Mouse (Mus musculus): ENCODE results near the gene Zfp90. TPM values are rescaled to one million over a fixed set of nuclear protein-coding genes. Genes with fewer than 3 reads are reported as not detected.

Gene Zfp90
- polyA plus RNA-seq (2015; fragmentation: Nextera tagmentation; extraction: Ambion mirVana), result 54.6 and 57.4 TPM in 2 replicates

DNA sequence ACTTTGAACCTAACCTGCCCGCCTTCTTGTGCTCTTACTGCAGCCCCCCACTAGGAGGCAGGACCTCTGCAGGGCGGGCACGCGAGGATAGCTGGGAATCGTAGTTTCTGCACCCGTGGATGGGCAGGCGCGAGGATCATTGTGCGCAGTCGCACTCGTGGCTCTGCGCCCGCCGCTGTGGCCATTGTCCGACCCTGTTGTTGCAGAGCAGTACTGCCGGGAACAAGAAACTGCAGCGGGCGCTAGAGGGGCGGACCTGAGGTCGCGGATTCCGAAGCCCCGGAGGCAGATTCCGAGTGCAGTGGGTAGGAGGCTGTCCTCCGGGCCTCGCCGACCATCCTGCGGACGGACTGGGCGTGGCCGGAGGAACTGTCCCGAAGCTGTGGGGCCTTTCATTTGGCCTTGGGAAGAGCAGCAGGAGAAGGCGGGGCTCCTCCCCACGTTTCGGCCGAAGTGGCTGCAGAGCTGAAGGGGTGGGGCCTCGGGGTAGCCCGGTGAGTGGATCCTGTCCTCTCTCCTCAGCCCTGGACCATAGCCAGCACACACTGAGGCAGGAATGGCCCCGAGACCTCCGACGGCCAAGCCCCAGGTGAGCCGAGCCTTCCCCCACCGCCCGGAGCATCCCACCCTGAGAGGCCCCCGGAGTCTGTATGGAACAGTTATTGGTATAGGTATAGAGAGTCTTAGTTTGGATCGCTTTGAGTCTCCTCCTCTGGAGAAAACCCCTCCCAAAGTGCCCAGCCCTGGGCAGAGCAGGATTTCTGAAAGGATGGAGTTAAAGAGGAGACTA, at the start of gene Zfp90:
Gene Zfp90 (plus strand): TSS at position 146 of the 790 bp plus-strand sequence.
- peaks cover 32% of the 10 kb centered on the region for H3K36me3 ChIP-seq
- 0% methylated on average over 46 of the region's 46 CpGs for WGBS
- H3K9ac ChIP-seq (replicated peaks), result peak within 1 kb of the TSS; percentile 90
- H3K27ac ChIP-seq (replicated peaks), result peak within 1 kb of the TSS; percentile 93
- H3K4me2 ChIP-seq (replicated peaks), result peak within 1 kb of the TSS; percentile 56
- H3K4me3 ChIP-seq, result peak within 1 kb of the TSS; percentile 73
- peaks cover 11% of the 10 kb centered on the region for H3K4me1 ChIP-seq
- peak; percentile 98 for ATAC-seq (replicated peaks)
- no peaks in the 10 kb centered on the region for H3K27me3 ChIP-seq
- no peaks in the 10 kb centered on the region for H3K9me3 ChIP-seq

DNA sequence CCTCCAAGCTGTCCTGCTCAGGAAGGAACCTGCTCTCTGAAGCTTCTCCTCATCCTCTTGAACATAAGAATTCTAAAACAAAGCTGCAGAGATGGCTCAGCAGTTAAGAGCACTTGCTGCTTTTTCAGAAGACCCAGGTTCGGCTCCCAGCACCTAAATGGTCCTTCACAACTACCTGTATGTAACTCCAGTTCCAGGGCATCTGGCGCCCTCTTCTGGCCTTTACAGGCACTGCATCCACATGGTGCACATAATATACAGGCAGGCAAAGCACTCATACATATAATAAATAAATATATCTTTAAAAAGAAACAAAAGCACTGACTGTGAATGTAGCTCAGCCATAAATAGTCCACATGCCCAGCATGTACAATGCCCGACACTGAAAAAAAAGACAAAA, 46.6 kb upstream of the Zfp90 start:
- H3K9me3 ChIP-seq, result no peaks in the 10 kb centered on the region
- H3K4me2 ChIP-seq (replicated peaks), result no peak overlapping the region
- no peaks in the 10 kb centered on the region for H3K36me3 ChIP-seq
- H3K27ac ChIP-seq (replicated peaks), result no peak overlapping the region
- no peak for ATAC-seq (replicated peaks)
- H3K4me3 ChIP-seq, result no peak overlapping the region
- WGBS, result 71% methylated on average over 3 of the region's 3 CpGs
- H3K27me3 ChIP-seq, result no peaks in the 10 kb centered on the region
- H3K4me1 ChIP-seq, result no peaks in the 10 kb centered on the region
- H3K9ac ChIP-seq (replicated peaks), result no peak overlapping the region

DNA sequence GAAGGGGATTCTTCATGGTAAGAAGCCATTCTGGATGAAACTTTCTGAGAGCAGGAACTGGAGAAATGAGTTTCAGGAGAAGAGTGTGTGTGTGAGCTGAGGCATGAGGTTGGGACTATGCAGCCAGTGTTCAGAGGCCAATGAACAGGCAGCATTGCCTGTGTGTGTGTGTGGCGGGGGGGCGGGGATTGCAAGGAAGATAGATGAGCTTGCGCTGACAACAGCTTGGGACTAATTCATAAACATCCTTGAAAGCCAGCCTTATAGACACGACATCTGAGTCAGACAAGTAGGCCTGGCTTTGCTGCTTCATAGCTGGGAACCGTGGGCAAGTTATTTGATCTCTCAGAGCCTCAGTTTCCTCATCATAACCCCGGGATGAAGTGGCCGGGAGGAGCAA, 46.1 kb upstream of the Zfp90 start:
- Histone ChIP-seq H3K9ac (replicated peaks) (no peak overlapping the region), H3K36me3 (no peaks in the 10 kb centered on the region), H3K4me2 (replicated peaks) (no peak overlapping the region), H3K4me1 (no peaks in the 10 kb centered on the region), H3K9me3 (no peaks in the 10 kb centered on the region), H3K27ac (replicated peaks) (no peak overlapping the region), H3K4me3 (no peak overlapping the region), H3K27me3 (no peaks in the 10 kb centered on the region)
- 90% methylated on average over 7 of the region's 7 CpGs for WGBS
- no peak for ATAC-seq (replicated peaks)

DNA sequence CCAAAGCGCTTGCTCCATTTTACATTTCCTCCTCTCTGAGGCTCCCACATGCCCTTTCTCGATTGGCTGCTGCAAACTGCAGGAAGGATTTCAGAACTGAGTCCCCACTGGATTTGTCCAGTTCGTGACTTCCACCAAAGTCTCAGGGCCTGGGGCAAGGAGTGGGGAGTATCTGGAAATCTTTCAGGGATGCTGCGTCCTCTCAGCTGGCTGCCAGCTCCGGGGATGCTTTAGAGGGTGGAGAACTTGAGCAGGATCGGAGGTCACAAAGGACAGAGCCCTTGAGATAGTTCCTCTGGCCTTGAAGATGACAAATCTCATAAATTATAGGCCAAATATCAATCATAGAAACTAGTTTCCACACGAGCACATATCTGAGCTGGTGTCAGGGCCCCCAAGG, 39.2 kb upstream of the Zfp90 start:
- H3K9ac ChIP-seq (replicated peaks), result no peak overlapping the region
- 79% methylated on average over 7 of the region's 7 CpGs for WGBS
- H3K27me3 ChIP-seq, result no peaks in the 10 kb centered on the region
- H3K4me2 ChIP-seq (replicated peaks), result no peak overlapping the region
- no peaks in the 10 kb centered on the region for H3K9me3 ChIP-seq
- H3K4me1 ChIP-seq, result no peaks in the 10 kb centered on the region
- no peak overlapping the region for H3K27ac ChIP-seq (replicated peaks)
- H3K36me3 ChIP-seq, result no peaks in the 10 kb centered on the region
- no peak for ATAC-seq (replicated peaks)
- H3K4me3 ChIP-seq, result no peak overlapping the region

DNA sequence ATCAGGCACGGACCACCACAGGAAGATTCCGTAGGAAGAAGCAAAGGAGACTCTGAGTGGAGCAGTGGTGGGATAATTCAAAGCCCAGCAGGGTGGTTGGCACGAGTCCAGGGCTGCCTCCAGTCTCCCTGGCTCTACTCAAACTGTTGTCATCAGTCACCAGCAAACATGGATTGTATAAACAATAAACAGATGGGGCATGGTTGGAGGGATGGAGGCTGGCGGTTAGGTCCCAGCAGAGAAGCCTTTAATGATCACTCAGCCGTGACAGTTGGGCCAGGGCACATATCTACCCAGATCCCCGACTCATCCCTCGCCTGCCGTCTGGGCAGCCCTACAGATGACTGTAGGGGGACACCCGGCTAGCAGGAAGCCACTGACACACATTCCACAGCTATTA, 38.3 kb upstream of the Zfp90 start:
- 11% methylated on average over 9 of the region's 9 CpGs for WGBS
- Histone ChIP-seq H3K4me2 (replicated peaks) (no peak overlapping the region), H3K9ac (replicated peaks) (no peak overlapping the region), H3K27ac (replicated peaks) (no peak overlapping the region), H3K9me3 (no peaks in the 10 kb centered on the region), H3K4me3 (no peak overlapping the region), H3K36me3 (no peaks in the 10 kb centered on the region), H3K27me3 (no peaks in the 10 kb centered on the region), H3K4me1 (no peaks in the 10 kb centered on the region)
- ATAC-seq (replicated peaks), result no peak

DNA sequence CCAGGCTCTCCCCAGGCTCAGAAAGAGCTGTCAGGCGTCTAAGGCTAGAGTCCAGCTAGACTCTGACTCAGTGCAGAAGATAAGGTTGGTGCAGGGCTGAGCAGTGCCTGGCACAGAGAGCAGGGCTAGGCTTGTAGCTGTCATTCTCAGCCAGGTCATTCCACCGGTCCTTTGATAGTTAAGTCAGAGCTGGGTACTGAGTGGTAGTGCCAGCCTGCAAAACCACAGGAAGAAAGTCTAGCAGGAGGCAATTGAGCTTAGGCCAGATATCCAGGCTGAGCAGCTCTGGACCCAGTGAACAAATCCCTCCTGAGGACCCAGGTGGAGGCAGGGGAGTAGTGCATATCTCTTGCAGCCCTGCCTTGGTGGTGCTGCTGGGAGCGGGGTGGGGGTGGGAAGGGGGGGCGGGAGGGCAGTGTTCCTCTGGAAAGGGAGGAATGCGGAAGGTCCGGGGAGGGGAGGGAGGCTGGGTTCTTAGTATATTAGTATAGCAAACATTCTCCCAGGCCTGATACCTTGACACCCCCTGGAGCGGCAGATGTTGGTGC, 36.6 kb upstream of the Zfp90 start:
- no peaks in the 10 kb centered on the region for H3K27me3 ChIP-seq
- H3K36me3 ChIP-seq, result no peaks in the 10 kb centered on the region
- ATAC-seq (replicated peaks), result no peak
- H3K4me2 ChIP-seq (replicated peaks), result no peak overlapping the region
- H3K4me1 ChIP-seq, result no peaks in the 10 kb centered on the region
- no peaks in the 10 kb centered on the region for H3K9me3 ChIP-seq
- no peak overlapping the region for H3K4me3 ChIP-seq
- 66% methylated on average over 7 of the region's 7 CpGs for WGBS
- H3K27ac ChIP-seq (replicated peaks), result no peak overlapping the region
- no peak overlapping the region for H3K9ac ChIP-seq (replicated peaks)

DNA sequence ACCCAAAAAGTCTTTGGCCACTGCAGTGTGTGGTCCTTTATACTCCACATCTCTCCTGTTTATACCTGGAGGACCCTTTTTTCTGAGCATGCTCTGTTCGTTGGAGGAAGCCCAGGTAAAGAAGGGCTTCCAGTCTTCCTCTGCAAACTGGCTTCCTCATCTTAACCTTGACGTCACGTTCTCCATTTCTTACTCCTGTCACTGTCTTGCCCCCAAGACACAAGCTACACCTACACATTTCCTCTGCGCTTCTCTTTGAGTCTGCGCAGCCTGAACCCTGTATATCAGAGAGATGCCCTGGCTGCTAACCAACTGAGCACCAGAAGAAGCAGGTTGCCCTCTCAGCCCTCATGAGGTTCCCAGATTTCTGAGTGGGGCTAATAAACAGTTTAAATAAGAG, 35.8 kb upstream of the Zfp90 start:
- no peak for ATAC-seq (replicated peaks)
- Histone ChIP-seq H3K4me3 (no peak overlapping the region), H3K27ac (replicated peaks) (no peak overlapping the region), H3K9me3 (no peaks in the 10 kb centered on the region), H3K36me3 (no peaks in the 10 kb centered on the region), H3K9ac (replicated peaks) (no peak overlapping the region), H3K4me2 (replicated peaks) (no peak overlapping the region), H3K27me3 (no peaks in the 10 kb centered on the region), H3K4me1 (no peaks in the 10 kb centered on the region)
- 87% methylated on average over 5 of the region's 5 CpGs for WGBS

DNA sequence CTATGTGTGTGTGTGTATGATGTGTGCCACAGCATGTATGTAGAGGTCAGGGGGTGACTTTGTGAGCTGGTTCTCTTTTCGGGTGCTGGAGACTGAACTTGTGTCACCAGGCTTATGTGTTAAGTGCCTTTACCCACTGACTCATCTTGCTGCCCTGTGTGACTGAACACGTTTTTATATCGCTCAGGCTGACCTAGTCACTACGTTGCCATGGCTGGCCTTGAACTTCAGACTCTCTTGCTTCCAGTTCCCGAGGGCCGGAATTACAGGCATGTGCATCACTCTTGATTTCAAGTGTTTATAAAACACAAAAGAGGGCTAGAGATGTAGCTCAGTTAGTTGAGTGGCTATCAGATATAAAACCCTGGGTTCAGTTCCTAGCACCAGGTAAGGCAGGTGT, 34.1 kb upstream of the Zfp90 start:
- Histone ChIP-seq H3K4me2 (replicated peaks) (no peak overlapping the region), H3K4me1 (no peaks in the 10 kb centered on the region), H3K27me3 (no peaks in the 10 kb centered on the region), H3K9me3 (no peaks in the 10 kb centered on the region), H3K4me3 (no peak overlapping the region), H3K36me3 (no peaks in the 10 kb centered on the region), H3K9ac (replicated peaks) (no peak overlapping the region), H3K27ac (replicated peaks) (no peak overlapping the region)
- 91% methylated on average over 6 of the region's 6 CpGs for whole genome bisulfite sequencing
- ATAC-seq (replicated peaks), result no peak

DNA sequence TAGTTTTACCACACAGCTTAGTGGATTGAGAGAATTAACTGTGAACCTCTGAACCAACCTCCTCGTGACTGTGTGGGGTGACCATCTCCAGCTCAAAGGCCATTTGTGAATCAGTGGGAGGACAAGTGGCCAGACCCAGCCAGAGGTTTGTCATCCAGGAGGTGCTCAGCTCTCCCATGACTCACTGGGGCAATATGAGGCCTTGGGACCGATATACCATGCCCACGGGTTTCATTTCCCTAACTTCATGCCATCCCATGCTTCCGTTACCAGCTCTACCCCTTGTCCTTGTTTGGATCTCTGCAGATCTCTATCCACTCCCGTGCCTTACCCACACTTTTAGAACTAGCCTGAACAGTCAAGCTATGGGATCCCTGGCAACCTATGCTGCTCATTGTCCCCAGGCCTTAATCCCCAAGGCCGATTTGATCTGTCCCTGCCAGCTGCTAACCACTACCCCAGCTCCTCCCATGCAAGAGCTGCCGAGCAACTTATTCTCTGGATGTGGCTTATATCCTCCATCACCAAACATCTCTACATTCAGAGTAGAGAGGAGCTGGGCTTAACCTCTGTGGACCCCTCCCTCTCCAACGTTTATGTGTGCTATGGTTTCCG, 27.2 kb upstream of the Zfp90 start:
- no peak for ATAC-seq (replicated peaks)
- Histone ChIP-seq H3K36me3 (no peaks in the 10 kb centered on the region), H3K4me1 (no peaks in the 10 kb centered on the region), H3K4me3 (no peak overlapping the region), H3K4me2 (replicated peaks) (no peak overlapping the region), H3K9ac (replicated peaks) (no peak overlapping the region), H3K27ac (replicated peaks) (no peak overlapping the region), H3K9me3 (no peaks in the 10 kb centered on the region), H3K27me3 (no peaks in the 10 kb centered on the region)
- WGBS, result 74% methylated on average over 9 of the region's 9 CpGs

DNA sequence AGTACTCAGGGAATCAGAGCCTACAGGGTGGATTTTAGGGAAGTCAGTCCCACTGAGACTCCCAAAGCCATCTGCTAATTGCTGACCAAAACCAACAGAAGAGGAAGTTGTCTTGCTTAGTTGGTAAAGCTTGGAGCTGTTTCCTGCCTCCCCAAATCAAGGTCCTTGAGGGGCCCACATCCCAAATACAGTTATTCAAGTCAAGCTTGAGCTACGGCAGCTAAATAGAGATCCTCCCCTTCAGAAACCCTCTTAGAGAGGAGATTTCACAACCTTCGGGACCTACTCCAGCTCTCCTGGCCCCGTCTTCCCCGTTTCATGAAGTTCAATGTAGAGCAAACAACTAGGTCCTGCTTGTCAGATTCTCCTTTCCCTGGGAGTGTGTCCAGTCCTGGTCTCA, 20.6 kb upstream of the Zfp90 start:
- Histone ChIP-seq H3K4me1 (no peaks in the 10 kb centered on the region), H3K27ac (replicated peaks) (no peak overlapping the region), H3K4me3 (no peak overlapping the region), H3K27me3 (no peaks in the 10 kb centered on the region), H3K9ac (replicated peaks) (no peak overlapping the region), H3K4me2 (replicated peaks) (no peak overlapping the region), H3K36me3 (no peaks in the 10 kb centered on the region), H3K9me3 (no peaks in the 10 kb centered on the region)
- ATAC-seq (replicated peaks), result no peak
- WGBS, result 93% methylated on average over 4 of the region's 4 CpGs

DNA sequence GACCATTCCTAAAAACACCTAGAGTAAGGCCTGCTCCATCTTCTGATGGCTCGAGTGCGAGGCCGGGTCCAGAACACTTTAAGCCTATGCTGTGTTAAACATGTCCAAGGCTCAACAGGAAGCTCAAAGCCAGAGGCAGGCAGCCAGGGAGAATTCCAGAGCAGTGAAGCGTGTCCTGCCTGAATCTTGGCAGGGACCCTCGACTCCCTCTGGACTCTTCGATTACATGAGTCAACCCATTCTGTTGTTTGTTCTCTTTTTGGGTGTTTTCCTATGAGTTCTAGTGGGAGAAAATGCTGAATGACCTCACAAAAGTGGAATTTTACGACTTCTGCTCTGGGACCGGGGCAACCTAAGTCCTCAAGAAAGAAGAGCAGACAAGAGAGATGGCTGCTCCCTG, 15.4 kb upstream of the Zfp90 start:
- H3K27me3 ChIP-seq, result no peaks in the 10 kb centered on the region
- H3K9me3 ChIP-seq, result no peaks in the 10 kb centered on the region
- H3K27ac ChIP-seq (replicated peaks), result no peak overlapping the region
- WGBS, result 50% methylated on average over 8 of the region's 8 CpGs
- H3K36me3 ChIP-seq, result no peaks in the 10 kb centered on the region
- H3K4me2 ChIP-seq (replicated peaks), result no peak overlapping the region
- peaks cover 9% of the 10 kb centered on the region for H3K4me1 ChIP-seq
- H3K9ac ChIP-seq (replicated peaks), result no peak overlapping the region
- H3K4me3 ChIP-seq, result no peak overlapping the region
- no peak for ATAC-seq (replicated peaks)

DNA sequence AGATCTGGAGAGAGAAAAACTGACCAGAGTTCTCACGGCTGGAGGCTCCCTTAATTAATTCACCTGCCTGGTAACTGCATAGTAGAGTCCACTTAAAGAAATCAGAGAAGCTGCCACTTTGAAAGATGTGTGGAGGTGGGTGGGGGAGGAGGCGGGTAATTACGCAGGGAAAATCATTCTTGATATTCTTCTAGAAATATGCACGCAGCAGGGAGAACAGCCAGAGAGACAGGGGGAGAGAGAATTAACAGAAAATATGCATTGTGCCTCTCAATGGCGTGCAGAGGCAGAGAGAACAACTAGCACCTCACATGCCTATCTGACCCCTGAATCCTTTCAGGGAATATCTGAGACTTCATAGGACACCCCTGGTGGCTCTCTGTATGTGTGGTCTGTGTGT, 14.9 kb upstream of the Zfp90 start:
- H3K36me3 ChIP-seq, result no peaks in the 10 kb centered on the region
- H3K4me1 ChIP-seq, result peaks cover 9% of the 10 kb centered on the region
- no peak overlapping the region for H3K4me3 ChIP-seq
- 45% methylated on average over 5 of the region's 5 CpGs for WGBS
- H3K9me3 ChIP-seq, result no peaks in the 10 kb centered on the region
- ATAC-seq (replicated peaks), result 0 out of 2 replicates have a peak, but pooled peaks have one; percentile 41
- no peak overlapping the region for H3K27ac ChIP-seq (replicated peaks)
- H3K4me2 ChIP-seq (replicated peaks), result no peak overlapping the region
- H3K9ac ChIP-seq (replicated peaks), result no peak overlapping the region
- no peaks in the 10 kb centered on the region for H3K27me3 ChIP-seq
